Mouse (Mus musculus) kidney, postnatal 25 days (tissue): ENCODE measurements at regions not wholly inside any gene's neighbourhood (a gene's known extent, or its start where the extent isn't known, plus 50 kb on each side); places are given as distances from the start of the nearest gene placed in this dataset.
"Not testable (repeated sequence)": the region's sequence is repeated elsewhere in the genome, so short reads cannot be mapped to it uniquely, and the experiment has no call there.

Experiments
- DNase-seq, 2 experiments: peaks; one replicate each; pipeline ENCODE4 v3.0.0; 2021; ENCODE audit warnings: mixed read lengths in 2 of 2

- no peak for DNase-seq
Measured at GRCm38 (mm10) chrX:76077781-76078180, 186.3 kb upstream of the Cldn34b3 start.

- DNase-seq: no peak
Measured at GRCm38 (mm10) chrX:76082670-76083069, 181.4 kb upstream of the Cldn34b3 start.

DNA sequence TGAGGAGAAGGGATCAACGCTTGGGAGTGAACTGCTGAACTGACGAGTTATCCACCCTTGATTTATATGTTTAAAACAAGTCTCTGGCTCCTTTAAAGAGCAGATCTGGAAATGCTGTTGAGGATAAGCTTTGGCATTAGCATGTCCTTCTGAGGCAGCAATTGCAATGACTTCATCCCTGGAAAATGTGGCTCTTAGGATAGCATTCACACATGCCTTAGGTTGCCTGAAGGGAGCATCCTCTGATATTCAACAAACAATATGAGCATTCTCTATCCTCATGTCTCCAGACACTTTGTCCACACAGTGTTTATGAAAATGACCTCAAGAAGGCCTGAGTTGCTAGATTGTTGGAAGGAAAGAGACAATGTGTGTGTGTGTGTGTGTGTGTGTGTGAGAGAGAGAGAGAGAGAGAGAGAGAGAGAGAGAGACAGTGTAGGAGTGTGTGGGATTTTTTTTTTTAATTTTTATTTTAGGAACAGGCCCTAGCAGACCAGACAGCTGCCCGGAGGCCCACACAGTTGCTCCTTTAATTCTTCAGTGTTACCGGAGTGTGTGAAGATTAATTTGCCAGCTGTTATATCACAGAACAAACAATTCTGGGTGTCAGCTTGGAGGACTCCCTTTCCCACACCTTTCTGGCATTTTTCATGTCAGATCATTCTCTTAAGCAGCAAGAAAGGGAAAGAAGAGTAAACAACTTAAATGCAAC is 153.2 kb upstream of the Cldn34b3 start:
- DNase-seq: no peak

DNA sequence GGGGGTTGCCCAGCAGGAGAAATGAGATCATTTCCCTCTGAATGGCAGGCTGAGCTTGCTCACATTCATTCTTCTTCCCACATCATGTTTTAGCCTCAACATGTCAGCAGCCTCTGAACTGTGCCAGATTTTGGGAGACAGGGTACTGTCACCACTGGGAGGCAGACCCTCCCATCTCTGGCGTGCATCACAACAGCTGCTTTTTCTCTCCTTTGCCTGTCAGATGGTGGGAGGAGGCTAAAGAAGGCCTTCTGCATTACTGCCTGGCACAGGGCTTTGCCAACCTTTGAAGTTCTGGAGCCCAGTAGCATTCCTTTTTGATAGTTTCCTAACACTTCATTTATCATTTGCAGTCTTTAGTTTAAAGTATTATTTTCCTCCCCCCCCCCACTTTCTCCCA is 148.0 kb upstream of the Cldn34b3 start:
- DNase-seq: no peak

DNA sequence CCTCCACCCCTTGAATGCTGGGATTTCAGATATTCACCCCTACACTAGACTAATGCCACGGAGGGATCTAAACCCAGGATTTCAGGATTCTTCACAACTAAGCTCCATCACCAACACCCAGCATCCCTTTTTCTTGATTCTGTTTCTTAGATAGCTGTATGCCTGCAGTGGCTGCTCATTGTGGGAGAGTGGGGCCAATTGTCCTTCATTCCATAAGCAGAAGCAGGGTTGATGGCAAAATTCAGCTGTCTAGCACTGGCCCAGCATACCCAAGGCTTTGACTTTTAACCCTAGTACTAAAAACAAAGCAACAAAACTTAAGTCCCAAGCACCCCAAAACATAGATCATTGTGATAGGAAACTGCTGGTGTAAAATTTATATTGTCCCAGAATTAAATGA is 147.5 kb upstream of the Cldn34b3 start:
- no peak for DNase-seq

DNA sequence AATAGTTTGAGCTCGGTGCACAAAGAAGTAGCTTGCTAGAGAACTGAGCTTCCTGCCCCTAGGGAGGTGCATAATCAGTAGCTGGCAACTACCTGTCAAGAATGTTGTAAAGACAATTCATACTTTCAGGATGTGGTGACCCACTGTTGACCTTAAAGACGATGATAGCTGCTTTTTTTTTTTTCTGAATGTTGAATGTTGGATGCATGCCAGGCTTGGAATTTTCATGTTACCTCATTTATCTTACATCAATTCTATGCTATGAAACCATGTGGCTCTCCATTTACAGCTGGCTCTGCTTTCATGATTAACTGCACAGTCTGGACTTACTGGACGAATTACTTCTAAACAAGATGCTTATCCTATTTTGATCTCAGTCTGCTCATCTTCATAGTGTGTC is 143.2 kb upstream of the Cldn34b3 start:
- DNase-seq: peak in 1 of 2 experiments; percentile 1

GRCm38 (mm10) chrX:76123355-76123754 is 140.7 kb upstream of the Cldn34b3 start:
- peak; percentile 40 to 53 for DNase-seq

GRCm38 (mm10) chrX:76137729-76138128 is 126.4 kb upstream of the Cldn34b3 start:
- no peak for DNase-seq

- no peak for DNase-seq
Measured at GRCm38 (mm10) chrX:76141022-76141421, 123.1 kb upstream of the Cldn34b3 start.

GRCm38 (mm10) chrX:76174806-76175205 is 89.3 kb upstream of the Cldn34b3 start:
- not testable (repeated sequence) for DNase-seq

DNA sequence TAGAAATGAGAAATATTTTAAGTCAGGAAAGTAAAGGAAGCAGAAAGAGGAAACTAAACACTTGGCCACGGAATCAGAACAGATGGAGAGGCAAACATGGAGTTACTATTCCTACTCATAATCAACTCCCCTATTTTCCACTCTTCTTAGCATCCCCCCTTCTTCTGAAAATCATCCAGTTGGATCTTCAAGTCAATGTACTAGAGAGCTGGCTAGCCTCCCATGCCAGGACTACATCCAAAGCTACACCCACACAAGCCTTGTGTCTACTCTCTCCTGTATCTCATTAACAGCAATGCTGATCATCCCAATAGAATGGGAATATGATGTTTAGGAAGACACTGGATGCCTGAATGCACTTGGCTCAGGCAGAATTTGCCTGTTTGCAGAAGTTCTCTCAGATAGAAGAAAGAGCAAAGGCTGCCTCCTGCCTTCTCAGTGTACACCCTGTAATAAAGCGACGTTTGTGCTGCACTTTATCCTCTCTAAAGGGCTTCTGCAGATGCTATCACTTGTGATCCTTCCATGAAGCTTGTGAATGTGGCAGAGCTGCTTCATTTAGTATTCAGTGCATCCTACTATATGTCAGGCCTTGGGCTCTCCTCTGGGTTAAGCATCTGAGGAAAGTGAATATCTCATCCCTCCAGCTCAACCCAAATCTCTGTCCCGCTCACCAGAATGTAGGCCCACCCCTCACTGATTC is 82.5 kb upstream of the Cldn34b3 start:
- no peak for DNase-seq

GRCm38 (mm10) chrX:76200607-76201006 is 63.5 kb upstream of the Cldn34b3 start:
- no peak for DNase-seq

GRCm38 (mm10) chrX:76201366-76201765 is 62.7 kb upstream of the Cldn34b3 start:
- peak; percentile 32 to 36 for DNase-seq
